Mouse (Mus musculus): Measurements from ENCODE around the gene Gucd1.
A peak's percentile ranks its signal among the peaks of the same experiment; 100 is the strongest.
"Not testable (repeated sequence)": the region's sequence is repeated elsewhere in the genome, so short reads cannot be mapped to it uniquely, and the experiment has no call there.

Gene Gucd1

GRCm38 (mm10) chr10:75438132-75438810, 79.5 kb downstream of the Gucd1 start:
- DNase-seq (ENCODE audit: low spot score in 2 of 2) = no peak

DNA sequence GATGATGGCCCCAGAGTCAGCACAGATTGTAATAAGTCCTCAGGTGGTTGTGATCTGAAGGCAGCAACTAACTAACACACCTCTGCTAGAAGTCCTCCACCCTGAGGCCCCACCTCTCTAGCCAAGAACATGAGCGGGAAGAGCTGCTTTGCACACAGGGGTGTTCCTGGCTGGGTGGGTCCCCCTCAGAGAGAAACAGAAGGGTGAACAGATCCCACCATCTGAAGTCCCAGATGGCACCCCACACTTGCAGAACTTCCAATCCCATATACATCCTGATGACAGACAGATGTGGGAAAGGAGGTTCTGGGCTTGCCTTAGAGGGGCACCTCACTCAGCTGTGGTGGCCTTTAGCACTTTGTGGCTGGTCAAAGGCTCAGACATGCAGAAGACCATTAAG, 80.5 kb downstream of the Gucd1 start:
- no peak for DNase-seq (ENCODE audit: low spot score in 2 of 2)

DNA sequence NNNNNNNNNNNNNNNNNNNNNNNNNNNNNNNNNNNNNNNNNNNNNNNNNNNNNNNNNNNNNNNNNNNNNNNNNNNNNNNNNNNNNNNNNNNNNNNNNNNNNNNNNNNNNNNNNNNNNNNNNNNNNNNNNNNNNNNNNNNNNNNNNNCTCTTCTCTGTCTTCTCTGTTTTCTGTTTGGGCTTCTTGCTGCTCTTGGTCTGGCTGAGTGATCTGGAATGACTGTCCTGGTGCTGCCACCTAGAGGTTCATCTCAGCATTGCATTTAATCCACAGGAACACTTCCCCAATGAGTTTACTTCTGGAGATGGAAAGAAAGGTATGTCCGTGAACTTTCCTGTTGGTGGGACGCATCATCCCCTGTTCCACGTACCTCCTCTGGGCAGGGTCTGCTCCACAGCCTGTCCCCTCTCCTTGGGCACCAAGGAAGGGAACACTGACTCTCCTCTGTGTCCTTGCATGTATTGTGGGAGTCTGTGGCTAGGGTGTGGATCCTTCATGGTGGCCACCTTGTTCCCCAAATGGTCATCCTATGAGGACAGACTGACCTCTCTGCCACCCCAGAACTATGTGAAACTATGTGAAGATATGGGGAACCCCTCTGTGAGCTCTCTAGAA, 81.1 kb downstream of the Gucd1 start:
- peak; percentile 69 to 83 for DNase-seq (ENCODE audit: low spot score in 2 of 2)

- no peak for DNase-seq (ENCODE audit: low spot score in 2 of 2)
These were observed 87.1 kb downstream of the Gucd1 start for GRCm38 (mm10) chr10:75430633-75431032.

GRCm38 (mm10) chr10:75430147-75430537, 87.6 kb downstream of the Gucd1 start:
- no peak for DNase-seq (ENCODE audit: low spot score in 2 of 2)

DNA sequence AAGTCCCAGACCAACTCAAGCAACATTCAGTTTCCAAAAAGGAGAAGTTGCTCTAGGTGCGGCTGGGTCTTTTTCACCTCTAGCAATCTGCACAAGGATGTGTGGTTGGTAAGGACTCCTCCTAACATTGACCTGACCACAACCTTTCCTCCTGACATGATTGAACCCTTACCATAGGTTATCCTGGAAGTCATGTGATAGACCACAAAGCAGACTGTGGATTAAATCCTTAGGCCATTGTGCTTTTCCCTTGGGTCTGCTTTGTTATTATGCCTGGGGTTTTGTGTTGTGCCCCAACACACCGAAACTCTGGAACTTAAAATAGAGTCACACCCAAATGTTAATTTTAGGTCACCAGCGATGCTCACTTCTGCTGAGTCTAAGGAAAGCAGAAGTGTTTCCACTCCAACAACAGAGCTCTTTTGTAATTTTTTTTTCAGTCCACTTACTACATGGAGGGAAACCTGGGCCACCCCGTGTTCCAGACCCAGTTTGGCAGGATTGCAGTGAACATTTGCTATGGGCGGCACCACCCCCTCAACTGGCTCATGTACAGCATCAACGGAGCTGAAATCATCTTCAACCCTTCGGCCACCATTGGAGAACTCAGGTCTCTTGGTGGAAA, 88.1 kb downstream of the Gucd1 start:
- DNase-seq (ENCODE audit: low spot score in 2 of 2) = no peak

DNA sequence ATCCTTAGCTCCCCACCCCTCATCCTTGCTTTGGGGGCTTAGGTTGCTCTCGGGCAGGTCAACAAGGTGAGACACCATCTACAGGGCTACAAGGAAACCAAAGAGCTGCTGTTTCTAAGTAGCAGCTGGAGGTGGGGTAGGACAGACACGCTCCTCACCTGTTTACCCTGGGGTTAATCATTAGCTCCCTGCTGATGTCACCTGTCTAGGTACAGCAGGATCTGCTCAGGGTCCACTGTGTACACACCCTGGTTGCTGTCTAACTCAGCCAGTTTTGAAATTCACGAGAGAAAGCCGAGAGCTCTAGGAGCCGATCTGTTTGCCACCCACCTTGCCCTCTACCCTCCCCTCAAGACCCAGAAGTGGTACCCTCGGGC, 88.8 kb downstream of the Gucd1 start:
- no peak for DNase-seq (ENCODE audit: low spot score in 2 of 2)

GRCm38 (mm10) chr10:75428049-75429003, 89.4 kb downstream of the Gucd1 start:
- DNase-seq (ENCODE audit: low spot score in 2 of 2) = no peak

GRCm38 (mm10) chr10:75424498-75424901, 93.3 kb downstream of the Gucd1 start:
- no peak for DNase-seq (ENCODE audit: low spot score in 2 of 2)

DNA sequence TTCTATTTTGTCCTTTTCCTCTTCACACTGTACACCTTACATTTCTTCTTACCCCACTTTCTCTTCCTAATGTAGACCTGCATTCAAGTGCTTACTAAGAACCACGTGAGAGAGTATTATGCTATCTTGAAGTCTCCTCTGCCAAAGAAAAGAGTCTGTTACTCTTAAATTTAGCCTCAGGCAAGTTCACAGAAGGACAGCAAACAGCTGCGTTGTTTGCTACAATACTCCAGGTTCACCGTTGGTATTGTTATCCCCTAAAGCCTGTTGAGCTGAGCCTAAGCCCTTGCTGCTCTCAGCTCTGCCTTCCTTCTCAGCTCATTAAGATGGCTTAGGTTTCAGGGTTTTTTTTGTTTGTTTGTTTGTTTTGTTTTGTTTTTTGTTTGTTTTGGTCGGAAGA, 99.0 kb downstream of the Gucd1 start:
- DNase-seq (ENCODE audit: low spot score in 2 of 2) = no peak

GRCm38 (mm10) chr10:75417363-75418042, 100.3 kb downstream of the Gucd1 start:
- no peak for DNase-seq (ENCODE audit: low spot score in 2 of 2)

GRCm38 (mm10) chr10:75414925-75415324, 102.8 kb downstream of the Gucd1 start:
- no peak for DNase-seq (ENCODE audit: low spot score in 2 of 2)

DNA sequence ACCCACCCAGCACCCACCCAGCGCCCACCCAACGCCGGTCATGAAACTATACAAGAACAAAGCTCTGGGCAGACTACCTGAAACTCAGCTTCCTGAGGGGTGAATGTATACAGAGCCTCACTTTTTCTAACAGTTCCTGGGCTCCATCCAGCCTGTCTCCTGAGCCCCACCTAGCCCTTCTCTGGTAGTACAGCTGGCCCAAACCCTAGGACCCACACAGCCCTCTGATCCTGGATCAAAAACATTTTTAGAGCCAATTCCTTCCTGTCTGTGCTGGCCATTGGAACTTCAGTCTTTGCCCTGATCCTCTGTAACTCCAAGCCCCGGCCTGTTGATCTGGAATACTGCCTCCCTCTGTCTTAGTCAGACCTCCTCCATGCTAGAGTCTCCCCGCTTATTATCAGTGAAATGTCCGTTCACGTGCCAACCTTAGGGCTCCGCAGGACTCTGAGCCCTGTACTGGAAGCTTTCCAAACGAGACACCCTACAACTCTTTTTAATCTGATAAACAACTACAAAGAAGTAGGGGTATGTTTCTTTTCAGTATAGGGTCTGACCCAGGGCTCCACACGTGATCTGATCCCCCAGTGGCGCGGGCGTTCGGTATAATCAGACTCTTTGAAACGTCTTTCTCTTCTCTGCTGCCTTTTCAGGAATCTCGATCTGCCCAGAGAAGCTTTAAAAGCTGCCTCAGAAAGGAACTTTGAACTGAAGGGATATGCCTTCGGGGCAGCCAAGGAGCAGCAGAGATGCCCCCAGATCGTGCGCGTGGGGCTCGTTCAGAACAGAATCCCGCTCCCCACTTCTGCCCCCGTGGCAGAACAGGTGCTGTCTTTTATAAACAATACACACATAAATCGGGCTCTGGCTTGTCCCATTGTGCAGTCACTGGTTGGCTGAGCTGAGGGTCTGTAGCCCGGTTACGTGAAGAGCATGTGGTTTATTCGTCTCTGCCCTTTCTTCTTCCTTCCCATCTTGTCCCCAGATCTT, 105.4 kb downstream of the Gucd1 start:
- no peak for DNase-seq (ENCODE audit: low spot score in 2 of 2)

DNA sequence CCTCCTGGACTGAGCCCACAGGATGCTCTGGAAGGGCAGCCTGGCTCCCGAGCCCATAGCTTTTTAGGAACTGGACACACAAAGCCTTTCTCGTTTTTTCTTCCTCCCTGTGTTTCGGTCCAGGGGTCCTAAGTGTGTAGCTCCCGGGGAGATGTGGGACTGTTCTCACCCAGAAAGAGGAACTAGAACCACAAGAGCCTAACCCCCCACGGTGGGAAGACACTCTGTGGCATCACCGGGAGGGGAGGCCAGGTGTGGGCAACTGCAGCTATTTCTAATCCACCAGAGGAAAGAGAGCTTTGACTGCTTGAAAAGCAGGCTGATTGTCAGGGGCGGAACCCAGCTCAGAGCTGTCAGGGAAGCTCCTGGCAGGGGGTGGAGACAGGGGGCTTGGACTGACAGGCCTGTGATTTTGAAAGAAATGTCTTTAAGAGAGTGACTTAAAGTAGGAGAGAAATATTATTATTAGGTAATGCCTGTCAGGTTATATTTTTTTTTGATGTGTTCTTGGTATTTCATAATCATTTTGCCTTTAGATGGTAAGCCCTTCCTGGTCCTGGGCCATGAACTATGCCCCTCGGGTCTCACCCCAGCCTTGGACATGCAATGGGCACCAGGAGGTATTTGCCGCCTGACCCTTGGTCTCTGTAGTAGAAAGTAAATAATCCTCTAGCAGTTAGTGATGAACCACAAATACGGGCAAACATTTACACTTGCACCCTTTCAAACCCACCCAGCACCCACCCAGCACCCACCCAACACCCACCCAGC, 106.2 kb downstream of the Gucd1 start:
- DNase-seq (ENCODE audit: low spot score in 2 of 2) = not testable (repeated sequence)

DNA sequence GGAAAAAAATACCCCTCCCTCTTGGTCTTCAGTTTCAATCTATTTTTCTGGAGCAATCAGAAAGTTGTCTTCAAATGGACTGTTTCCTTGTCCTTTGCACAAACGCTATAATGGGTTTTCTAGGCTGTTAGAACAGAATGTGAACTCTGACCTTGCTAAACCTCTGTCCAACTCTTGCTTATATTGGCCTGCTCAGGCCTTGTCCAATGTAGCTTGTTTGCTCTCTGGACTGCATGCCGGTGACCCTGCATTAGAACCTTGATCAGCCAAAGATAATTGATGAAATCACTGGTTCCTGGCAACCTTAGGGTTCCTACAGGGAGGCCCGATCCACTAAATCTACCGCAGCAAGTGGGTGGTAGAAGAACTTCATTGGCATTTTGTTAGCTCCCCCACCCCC, 110.0 kb downstream of the Gucd1 start:
- no peak for DNase-seq (ENCODE audit: low spot score in 2 of 2)

GRCm38 (mm10) chr10:75406755-75407154, 111.0 kb downstream of the Gucd1 start:
- DNase-seq (ENCODE audit: low spot score in 2 of 2) = no peak

DNA sequence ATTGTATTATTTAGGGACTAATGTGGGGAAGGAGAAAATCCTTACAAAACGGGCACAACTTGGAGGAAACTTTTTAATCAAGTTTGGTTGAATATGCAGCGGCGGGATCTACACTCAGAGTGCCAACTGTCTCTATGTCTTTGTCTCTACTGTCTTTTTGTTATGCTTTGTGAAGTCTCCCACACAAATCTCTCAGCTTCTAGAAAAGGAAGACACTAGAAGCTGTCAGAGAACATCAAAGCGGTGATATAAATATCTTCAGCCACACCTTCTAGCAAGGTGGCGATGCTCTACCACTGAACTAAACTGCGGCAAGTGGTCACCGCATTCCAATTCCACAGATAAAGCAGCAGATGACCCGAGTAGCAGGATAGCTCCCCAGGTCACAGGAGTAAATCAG, 111.9 kb downstream of the Gucd1 start:
- DNase-seq (ENCODE audit: low spot score in 2 of 2) = no peak

GRCm38 (mm10) chr10:75400958-75401357, 116.8 kb downstream of the Gucd1 start, which contains the start of gene Upb1:
Upb1 (plus strand) TSS chr10:75401115.
- no peak for DNase-seq (ENCODE audit: low spot score in 2 of 2)

GRCm38 (mm10) chr10:75396966-75397365, 120.8 kb downstream of the Gucd1 start:
- no peak for DNase-seq (ENCODE audit: low spot score in 2 of 2)

All from spleen, postnatal 10 days (tissue).